Mouse (Mus musculus) stomach, embryonic 14.5 days (tissue): ENCODE results near the gene Tnrc6b. TPM values are rescaled to one million over a fixed set of nuclear protein-coding genes. Genes with fewer than 3 reads are reported as not detected.

Experiments
- ATAC-seq: fragments of 200-750 bp; cut with Nextera tagmentation; 2 replicates; pipeline ENCODE4 v1.8.0; 2017; ENCODE audit warnings: low read depth, moderate TSS enrichment; ENCODE audit not compliant: insufficient number of reproducible peaks, insufficient read depth, low FRiP score
- H3K27ac ChIP-seq: fragments of 300-500 bp; sonication (generic); 2 replicates; pipeline ENCODE4 v1.5.1; 2014; ENCODE audit warnings: mild to moderate bottlenecking, low read length, moderate library complexity, mixed read lengths
- H3K27me3 ChIP-seq: fragments of 300-500 bp; sonication (generic); 2 replicates; pipeline ENCODE4 v1.6.1; 2014; ENCODE audit warnings: low read length, control low read depth, mixed read lengths; ENCODE audit not compliant: control insufficient read depth, insufficient read depth
- H3K36me3 ChIP-seq: fragments of 300-500 bp; sonication (generic); 2 replicates; pipeline ENCODE4 v1.6.1; 2014; ENCODE audit warnings: mild to moderate bottlenecking, control low read depth, low read length, moderate library complexity, mixed read lengths; ENCODE audit not compliant: control insufficient read depth, insufficient read depth
- H3K4me1 ChIP-seq: fragments of 300-500 bp; sonication (generic); 2 replicates; pipeline ENCODE4 v1.6.1; 2014; ENCODE audit warnings: low read length, control low read depth, mixed read lengths; ENCODE audit not compliant: control insufficient read depth, insufficient read depth
- H3K4me2 ChIP-seq: fragments of 300-500 bp; sonication (generic); replicated peaks from 2 replicates; pipeline ENCODE4 v1.6.1; 2014; ENCODE audit warnings: low read depth, low read length, control low read depth
- H3K4me3 ChIP-seq: fragments of 300-500 bp; sonication (generic); 2 replicates; pipeline ENCODE4 v1.5.1; 2014; ENCODE audit warnings: low read depth, low read length, control low read depth
- H3K9ac ChIP-seq: fragments of 300-500 bp; sonication (generic); replicated peaks from 2 replicates; pipeline ENCODE4 v1.6.1; 2014; ENCODE audit warnings: low read depth, mild to moderate bottlenecking, control low read depth, low read length, moderate library complexity, mixed read lengths
- H3K9me3 ChIP-seq: fragments of 300-500 bp; sonication (generic); 2 replicates; pipeline ENCODE4 v1.6.1; 2016; ENCODE audit warnings: low read depth, low read length, control low read depth; ENCODE audit not compliant: control insufficient read depth
- WGBS: fragments of 180-500 bp; shearing (Covaris S2); extraction: QIAGEN DNeasy Blood & Tissue Kit; methylation state at CpG from one replicate; pipeline ENCODE4 v1.1.7; 2014; 5-methylcytosine and 5-hydroxymethylcytosine counted together
- polyA plus RNA-seq: library from polyadenylated mRNA; unstranded; fragments of >200 nt; fragmentation: Nextera tagmentation; extraction: Ambion mirVana; gene quantifications from 2 replicates; pipeline ENCODE4 v1.2.1, GENCODE M21; 2014

Tnrc6b gene
- polyA plus RNA-seq, 1 experiment from 2014 or later: 25.5 TPM

GRCm38 (mm10) chr15:80720249-80720648 is 9.1 kb downstream of the Tnrc6b start:
- no peaks in the 10 kb centered on the region for H3K9me3 ChIP-seq
- no peak overlapping the region for H3K4me2 ChIP-seq
- peaks cover 6% of the 10 kb centered on the region; the same call in 1 of the 2 replicates for H3K4me1 ChIP-seq
- 44% methylated on average over 5 of the region's 5 CpGs for WGBS
- H3K27me3 ChIP-seq: no peaks in the 10 kb centered on the region
- H3K27ac ChIP-seq: peak overlapping the region; percentile 4; the same call in 1 of the 2 replicates
- H3K36me3 ChIP-seq: no peaks in the 10 kb centered on the region
- no peak overlapping the region for H3K9ac ChIP-seq
- H3K4me3 ChIP-seq: no peak overlapping the region
- peak; percentile 53; the same call in 1 of the 2 replicates for ATAC-seq

- Histone ChIP-seq H3K4me2 (no peak overlapping the region), H3K27ac (no peak overlapping the region), H3K36me3 (no peaks in the 10 kb centered on the region), H3K9me3 (no peaks in the 10 kb centered on the region), H3K4me3 (no peak overlapping the region), H3K9ac (no peak overlapping the region), H3K27me3 (no peaks in the 10 kb centered on the region), H3K4me1 (peaks cover 6% of the 10 kb centered on the region; the same call in 1 of the 2 replicates)
- ATAC-seq: no peak
- WGBS: 82% methylated on average over 6 of the region's 6 CpGs
Measured at GRCm38 (mm10) chr15:80721861-80722260, 10.7 kb downstream of the Tnrc6b start.

- 52% methylated on average over 3 of the region's 3 CpGs for WGBS
- no peaks in the 10 kb centered on the region for H3K27me3 ChIP-seq
- H3K4me3 ChIP-seq: no peak overlapping the region
- H3K36me3 ChIP-seq: no peaks in the 10 kb centered on the region
- H3K4me2 ChIP-seq: no peak overlapping the region
- peaks cover 6% of the 10 kb centered on the region; the same call in 1 of the 2 replicates for H3K4me1 ChIP-seq
- no peak overlapping the region for H3K27ac ChIP-seq
- H3K9ac ChIP-seq: no peak overlapping the region
- ATAC-seq: no peak
- H3K9me3 ChIP-seq: no peaks in the 10 kb centered on the region
Measured at GRCm38 (mm10) chr15:80722366-80722765, 11.3 kb downstream of the Tnrc6b start.

GRCm38 (mm10) chr15:80729477-80729876 is 18.4 kb downstream of the Tnrc6b start:
- H3K4me1 ChIP-seq: peaks cover 12% of the 10 kb centered on the region
- no peak overlapping the region for H3K4me3 ChIP-seq
- ATAC-seq: no peak
- H3K27me3 ChIP-seq: no peaks in the 10 kb centered on the region
- H3K9me3 ChIP-seq: no peaks in the 10 kb centered on the region
- H3K36me3 ChIP-seq: no peaks in the 10 kb centered on the region
- H3K9ac ChIP-seq: no peak overlapping the region
- 64% methylated on average over 2 of the region's 2 CpGs for WGBS
- no peak overlapping the region for H3K4me2 ChIP-seq
- no peak overlapping the region for H3K27ac ChIP-seq

- Histone ChIP-seq H3K9me3 (no peaks in the 10 kb centered on the region), H3K4me1 (peaks cover 12% of the 10 kb centered on the region), H3K4me2 (no peak overlapping the region), H3K36me3 (no peaks in the 10 kb centered on the region), H3K9ac (no peak overlapping the region), H3K27ac (no peak overlapping the region), H3K4me3 (no peak overlapping the region), H3K27me3 (no peaks in the 10 kb centered on the region)
- ATAC-seq: no peak
- WGBS: 95% methylated on average over 1 of the region's 1 CpGs
Measured at GRCm38 (mm10) chr15:80731043-80731442, 19.9 kb downstream of the Tnrc6b start.

GRCm38 (mm10) chr15:80731511-80731910 is 20.4 kb downstream of the Tnrc6b start:
- peaks cover 12% of the 10 kb centered on the region for H3K4me1 ChIP-seq
- no peaks in the 10 kb centered on the region for H3K9me3 ChIP-seq
- no peak for ATAC-seq
- no peak overlapping the region for H3K9ac ChIP-seq
- no peak overlapping the region for H3K4me3 ChIP-seq
- H3K27ac ChIP-seq: no peak overlapping the region
- 72% methylated on average over 3 of the region's 3 CpGs for WGBS
- no peak overlapping the region for H3K4me2 ChIP-seq
- no peaks in the 10 kb centered on the region for H3K27me3 ChIP-seq
- no peaks in the 10 kb centered on the region for H3K36me3 ChIP-seq

GRCm38 (mm10) chr15:80732266-80733030 is 21.3 kb downstream of the Tnrc6b start:
- 28% methylated on average over 4 of the region's 4 CpGs for WGBS
- H3K9me3 ChIP-seq: no peaks in the 10 kb centered on the region
- ATAC-seq: no peak

GRCm38 (mm10) chr15:80735300-80735699 is 24.2 kb downstream of the Tnrc6b start:
- Histone ChIP-seq H3K9ac (no peak overlapping the region), H3K27ac (no peak overlapping the region)

More at GRCm38 (mm10) chr15:80732266-80733030, 21.3 kb downstream of the Tnrc6b start:
- Histone ChIP-seq H3K4me1 (peaks cover 12% of the 10 kb centered on the region), H3K36me3 (no peaks in the 10 kb centered on the region), H3K27me3 (no peaks in the 10 kb centered on the region), H3K27ac (no peak overlapping the region), H3K4me3 (no peak overlapping the region), H3K4me2 (no peak overlapping the region), H3K9ac (no peak overlapping the region)

More at GRCm38 (mm10) chr15:80735300-80735699, 24.2 kb downstream of the Tnrc6b start:
- Histone ChIP-seq H3K27me3 (no peaks in the 10 kb centered on the region), H3K4me2 (no peak overlapping the region), H3K36me3 (no peaks in the 10 kb centered on the region), H3K4me3 (no peak overlapping the region), H3K9me3 (no peaks in the 10 kb centered on the region), H3K4me1 (peaks cover 16% of the 10 kb centered on the region)
- no peak for ATAC-seq
- WGBS: 90% methylated on average over 3 of the region's 3 CpGs
